Mouse (Mus musculus) common myeloid progenitor, adult 5-6 weeks (primary cell): ENCODE measurements around the gene Camsap2. TPM values are rescaled to one million over a fixed set of nuclear protein-coding genes. Genes with fewer than 3 reads are reported as not detected.
A peak's percentile ranks its signal among the peaks of the same experiment; 100 is the strongest.

ENCODE experiments used
- ATAC-seq: replicated peaks from 2 replicates; pipeline ENCODE4 v1.8.0; 2016; ENCODE audit warnings: low read depth, mild to moderate bottlenecking, moderate TSS enrichment, inconsistent platforms; ENCODE audit not compliant: poor library complexity, severe bottlenecking
- total RNA-seq: library from RNA; stranded (forward); fragments of 200-1000, 187-1606 nt; gene quantifications from 2 replicates; pipeline ENCODE4 v1.2.3, GENCODE M21; 2017

Camsap2 gene
- 25.4 and 27.8 TPM in 2 replicates for total RNA-seq

DNA sequence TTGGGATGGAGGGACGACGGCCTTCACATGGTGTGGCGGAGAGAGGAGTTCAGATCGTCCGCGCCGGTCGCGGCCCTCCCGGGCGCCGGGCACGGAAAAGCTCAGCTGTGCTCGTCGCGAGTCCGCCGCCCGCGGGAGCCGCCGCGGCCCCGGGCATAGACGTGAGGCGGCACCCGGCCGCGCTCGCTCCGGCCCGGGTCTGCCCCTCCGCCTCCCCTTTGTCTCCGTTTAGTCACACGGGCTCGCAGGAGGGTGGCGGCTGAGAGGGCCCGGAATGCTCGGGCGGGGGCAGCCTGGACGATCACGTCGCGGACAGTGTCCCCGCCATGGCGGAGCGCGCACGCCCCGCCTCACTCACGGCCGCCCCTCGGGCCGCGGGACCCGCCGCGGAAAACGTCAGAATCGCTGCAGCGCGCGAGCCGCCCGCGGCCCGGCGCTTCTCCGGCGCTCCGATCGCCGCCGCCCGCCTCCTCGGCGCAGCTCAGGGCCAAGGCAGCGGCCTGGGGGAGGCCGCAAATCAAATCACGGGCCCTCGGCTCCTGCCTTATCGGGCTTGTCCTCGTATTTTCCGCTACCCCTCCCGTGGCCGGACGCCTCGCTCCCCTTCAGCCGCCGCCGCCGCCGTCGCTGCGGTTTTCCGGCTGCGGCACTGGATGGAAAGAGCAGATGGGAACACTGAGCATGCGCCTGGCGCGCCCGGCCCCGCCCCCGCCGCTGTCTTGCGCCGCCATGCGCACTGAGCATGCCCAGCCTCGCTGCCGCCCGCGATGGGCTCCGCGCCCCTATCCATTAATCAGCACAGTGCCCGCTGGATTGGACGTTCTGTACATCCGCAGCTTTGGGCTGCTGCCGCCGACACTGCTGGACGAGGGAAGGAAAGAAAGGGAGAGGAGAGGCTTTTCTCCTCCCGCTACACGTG, at the start of gene Camsap2:
Gene Camsap2 (minus strand): TSS at position 651 of the 919 bp plus-strand sequence.
- ATAC-seq, result peak; percentile 82

DNA sequence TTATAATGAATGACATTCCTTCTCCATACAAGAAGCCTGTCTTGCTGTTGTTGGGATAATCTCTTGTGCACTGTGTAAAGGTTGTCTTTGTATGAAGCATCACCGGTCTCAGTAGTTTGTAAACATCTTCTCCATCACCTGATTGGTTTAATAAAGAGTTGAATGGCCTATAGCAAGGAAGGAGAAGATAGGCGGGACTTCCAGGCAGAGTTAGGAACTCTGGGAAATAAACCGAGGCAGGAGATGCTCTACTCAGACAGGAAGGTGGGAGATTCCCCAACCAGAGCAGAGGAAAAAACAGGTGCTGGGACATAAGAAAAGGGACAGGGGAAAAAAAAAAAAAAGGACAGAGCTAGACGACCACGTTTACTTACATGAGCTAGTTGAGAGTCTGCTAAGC, 49.2 kb upstream of the Camsap2 start:
- ATAC-seq, result no peak

DNA sequence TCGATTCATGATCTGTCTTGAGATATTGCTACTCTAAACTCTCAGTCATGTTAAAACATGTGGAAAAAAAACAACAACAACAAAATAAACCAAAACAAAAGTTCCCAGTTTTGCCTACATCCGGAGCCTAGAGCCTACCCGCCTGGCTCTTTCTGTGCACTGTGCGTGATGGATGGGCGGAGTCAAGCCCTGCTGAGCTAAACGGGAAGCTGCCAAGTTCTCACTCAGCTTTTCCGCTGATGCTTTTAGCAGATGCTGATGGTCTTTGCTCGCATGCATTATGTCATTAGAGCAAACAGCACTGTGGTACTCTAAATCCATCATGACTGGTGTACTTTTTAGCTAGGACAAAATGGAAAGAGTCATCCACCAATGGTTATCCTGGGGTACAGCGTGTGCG, 48.6 kb upstream of the Camsap2 start:
- ATAC-seq, result peak; percentile 77; the same call in 1 of the 2 replicates

DNA sequence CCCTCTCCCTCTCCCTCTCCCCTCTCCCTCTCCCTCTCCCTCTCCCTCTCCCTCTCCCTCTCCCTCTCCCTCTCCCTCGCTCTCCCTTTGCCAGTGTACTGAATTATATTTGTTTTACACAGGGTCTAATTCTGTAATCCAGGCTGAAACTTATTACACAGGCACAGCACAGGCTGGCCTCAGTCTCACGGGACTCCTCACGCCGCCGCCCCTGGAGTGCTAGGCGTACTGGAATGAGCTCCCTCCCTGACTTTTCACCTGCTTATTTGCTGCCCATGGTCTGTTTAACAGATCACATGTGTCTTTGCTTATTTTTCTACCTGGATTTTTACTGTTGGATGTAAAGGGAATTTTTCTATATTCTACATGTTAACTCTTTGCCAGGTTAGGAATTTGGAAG, 41.0 kb upstream of the Camsap2 start:
- ATAC-seq, result no peak

- ATAC-seq, result no peak
These were observed 35.7 kb upstream of the Camsap2 start for GRCm38 (mm10) chr1:136381583-136381982.

DNA sequence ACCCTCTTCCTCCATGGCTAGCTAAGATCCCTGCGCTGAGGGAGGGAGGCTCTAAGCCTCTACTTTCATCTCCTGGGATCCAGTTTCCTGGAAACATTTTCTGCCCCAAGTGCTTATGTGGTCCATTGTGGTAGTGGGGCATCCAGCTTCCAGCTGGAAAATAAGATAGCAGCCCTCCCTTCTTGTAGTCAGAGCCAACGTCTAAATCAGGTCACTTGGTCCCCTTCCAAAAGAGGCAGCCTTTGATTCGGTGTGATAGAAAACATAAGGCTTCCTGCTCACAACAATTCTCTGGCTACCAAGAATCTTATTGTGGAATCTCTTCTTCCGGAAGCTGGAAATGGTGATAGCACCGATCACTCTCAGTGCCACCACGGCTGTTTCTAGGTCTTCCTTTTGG, 35.3 kb upstream of the Camsap2 start:
- ATAC-seq, result no peak

GRCm38 (mm10) chr1:136380606-136381005, 34.7 kb upstream of the Camsap2 start:
- ATAC-seq, result no peak

- ATAC-seq, result no peak
These were observed 34.3 kb upstream of the Camsap2 start for GRCm38 (mm10) chr1:136380161-136380560.

GRCm38 (mm10) chr1:136379261-136379660, 33.4 kb upstream of the Camsap2 start:
- no peak for ATAC-seq

- no peak for ATAC-seq
These were observed 20.1 kb upstream of the Camsap2 start for GRCm38 (mm10) chr1:136365986-136366385.

DNA sequence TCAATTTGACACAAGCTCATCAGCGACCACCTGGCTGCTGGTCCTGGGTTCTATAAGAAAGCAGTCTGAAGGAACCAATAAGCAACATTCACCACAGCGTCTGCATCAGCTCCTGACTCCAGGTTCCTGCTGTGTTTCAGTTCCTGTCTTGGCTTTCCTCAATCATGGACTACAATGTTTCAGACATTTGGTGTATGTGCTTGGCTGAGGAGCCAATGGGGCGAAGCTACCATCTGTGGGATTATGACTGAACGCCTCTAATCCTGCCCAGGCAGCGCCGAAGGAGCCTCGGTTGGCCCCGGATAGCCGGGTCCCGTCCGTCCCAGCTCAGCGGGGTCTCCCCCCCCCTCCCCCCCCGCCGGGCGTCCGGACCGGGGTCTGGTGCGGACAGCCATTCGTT, 18.8 kb upstream of the Camsap2 start:
- no peak for ATAC-seq

DNA sequence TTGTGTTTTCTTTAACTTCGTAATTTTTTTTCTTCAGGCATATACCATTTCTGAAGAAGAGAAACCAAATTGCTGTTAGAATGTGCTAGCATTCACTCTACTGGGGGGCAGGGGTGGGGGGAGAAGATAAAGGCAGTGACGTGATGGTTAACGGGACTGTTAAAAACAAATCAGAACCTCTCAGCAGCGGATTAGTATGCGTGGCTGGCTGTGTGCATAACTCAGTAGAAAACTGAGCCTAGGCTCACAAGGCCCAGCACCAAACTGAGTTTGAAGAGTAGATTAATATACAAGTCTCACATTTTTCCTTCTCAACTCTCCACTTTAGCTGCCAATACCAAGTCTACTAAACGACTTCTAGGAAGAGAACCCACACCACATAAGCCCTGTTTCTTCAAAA, 17.1 kb upstream of the Camsap2 start:
- no peak for ATAC-seq

- no peak for ATAC-seq
These were observed 16.7 kb upstream of the Camsap2 start for GRCm38 (mm10) chr1:136362567-136362966.

DNA sequence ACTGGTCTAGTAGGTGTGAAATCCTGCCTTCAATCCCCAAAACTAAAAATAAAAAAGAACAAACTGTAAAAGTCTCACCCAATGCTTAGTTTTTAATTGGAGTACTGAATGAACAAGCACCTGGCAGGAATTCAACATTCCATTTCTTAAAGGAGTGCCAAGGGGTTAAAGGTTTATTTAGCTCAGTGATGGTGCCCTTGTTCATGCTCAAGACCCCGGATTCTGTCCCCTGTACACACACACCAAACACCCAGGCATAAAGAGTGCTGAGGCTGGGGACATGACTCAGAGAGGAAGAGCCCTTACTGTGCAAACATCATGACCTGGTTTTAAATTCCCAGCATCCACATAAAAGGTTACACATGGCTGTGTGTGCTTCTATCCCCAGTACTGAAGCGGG, 15.5 kb upstream of the Camsap2 start:
- ATAC-seq, result no peak

- no peak for ATAC-seq
These were observed 15.0 kb upstream of the Camsap2 start for GRCm38 (mm10) chr1:136360909-136361308.

DNA sequence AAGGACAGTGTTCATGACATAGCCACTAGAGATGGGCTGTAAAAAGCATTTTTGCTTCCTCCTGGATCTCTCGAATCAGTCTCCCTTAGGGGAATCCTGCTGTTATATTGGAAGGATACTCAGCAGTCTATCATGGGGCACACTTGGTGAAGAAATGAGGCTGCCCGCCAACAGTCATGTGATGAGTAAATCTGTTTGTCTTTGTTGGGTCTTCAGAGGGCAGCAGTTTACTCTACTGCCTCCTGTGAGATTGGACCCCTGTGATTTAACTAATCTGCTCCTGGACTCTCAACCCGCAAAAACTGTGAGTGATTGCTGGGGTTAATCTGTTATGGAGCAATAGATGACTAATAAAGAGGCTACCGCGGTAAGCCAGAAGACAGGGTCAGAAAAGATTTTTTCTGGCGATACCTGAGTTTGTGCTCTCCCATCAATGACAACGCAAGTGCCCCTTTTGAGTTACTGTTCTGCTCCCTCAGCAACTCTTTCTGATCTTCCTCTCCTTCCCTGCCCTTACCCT, 13.0 kb upstream of the Camsap2 start:
- ATAC-seq, result no peak

GRCm38 (mm10) chr1:136355651-136356050, 9.7 kb upstream of the Camsap2 start:
- no peak for ATAC-seq

GRCm38 (mm10) chr1:136350699-136351200, 4.8 kb upstream of the Camsap2 start:
- no peak for ATAC-seq

GRCm38 (mm10) chr1:136348137-136348536, 2.2 kb upstream of the Camsap2 start:
- ATAC-seq, result no peak

DNA sequence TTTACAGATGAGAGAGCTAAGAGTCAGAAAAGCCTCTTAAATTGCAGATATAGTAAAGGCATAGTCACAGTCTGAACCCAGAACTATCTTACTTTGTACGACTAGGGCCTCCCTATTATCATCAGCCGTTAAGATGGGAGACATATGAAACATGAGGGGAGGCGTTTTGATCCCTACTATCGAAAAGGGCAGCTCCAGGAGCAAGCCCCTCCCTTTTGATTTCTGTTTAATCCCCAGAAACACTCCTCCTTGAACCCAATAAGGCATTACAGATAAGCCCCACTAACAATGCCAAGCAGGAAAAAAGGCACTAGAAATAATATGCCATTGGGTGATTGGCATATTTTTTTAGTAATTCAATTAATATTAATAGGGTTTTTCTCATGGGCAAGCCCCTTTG, 1.2 kb upstream of the Camsap2 start:
- no peak; the same call in 1 of the 2 replicates for ATAC-seq

DNA sequence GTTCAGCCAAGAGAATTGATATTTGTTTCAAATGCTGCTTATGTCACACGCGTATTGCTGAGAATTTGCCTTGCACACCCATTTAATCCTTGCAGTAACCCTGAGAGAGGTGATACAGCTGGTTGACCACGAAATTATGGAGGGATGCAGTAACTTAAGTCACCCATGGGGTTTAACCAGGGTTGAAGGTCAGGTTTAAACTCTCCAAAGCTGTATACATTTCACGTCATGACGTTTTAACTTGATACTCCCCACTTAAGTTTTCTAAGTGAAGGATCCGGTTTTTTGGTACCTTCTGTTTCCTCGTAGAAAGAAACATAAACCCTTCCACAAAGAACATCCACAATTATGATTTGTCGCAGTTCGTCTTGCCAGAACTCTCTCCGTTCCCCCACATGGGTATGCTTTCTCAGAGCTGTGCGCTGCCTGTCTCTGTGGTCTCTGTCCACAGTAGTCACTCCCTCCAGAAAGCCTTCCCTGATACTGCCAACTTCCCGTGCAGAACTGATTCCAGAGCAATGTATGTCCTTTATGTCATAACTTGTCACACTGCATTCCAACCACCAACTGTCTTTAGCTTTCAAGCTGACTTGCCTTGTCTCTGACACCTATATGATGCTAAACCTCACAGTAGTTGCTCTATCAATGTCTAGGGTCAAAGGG, 600 bp upstream of the Camsap2 start:
- ATAC-seq, result peak; percentile 36
